In the genomic region with DNA sequence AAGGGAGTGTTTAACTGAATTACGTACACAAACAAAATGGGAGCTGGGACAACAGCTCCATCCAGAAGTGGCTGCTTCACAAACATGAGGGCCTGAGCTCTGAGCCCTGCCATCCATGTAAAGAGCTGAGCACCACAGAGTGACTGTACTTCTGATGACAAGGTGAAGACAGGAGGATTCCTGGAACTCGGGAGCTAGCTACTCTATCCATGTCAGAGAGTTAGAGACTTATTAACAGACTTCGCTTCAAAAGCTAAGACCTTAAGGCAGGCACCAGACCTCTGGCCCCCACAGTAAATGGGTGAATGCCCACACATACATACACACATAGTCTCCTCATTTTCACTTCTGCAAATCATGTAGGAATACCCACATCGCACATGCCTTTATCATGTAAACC, we compare ENCODE assay signal across 15 mouse cellular contexts. TPM values are rescaled to one million over a fixed set of nuclear protein-coding genes. Genes with fewer than 3 reads are reported as not detected.
A peak's percentile ranks its signal among the peaks of the same experiment; 100 is the strongest.
DNase-seq lines count a peak whose midpoint lies in the region; ATAC-seq and TF ChIP-seq lines count a peak whose summit lies in the region.
"Had no signal": no experiment of that assay in that cellular context is flagged by ENCODE, and none has a peak within 500 bp of the region (broad histone marks: within the 10 kb centered on the region; RNA-seq: fewer than 3 reads in every experiment).

No protein-coding gene starts in this region.

- ATAC-seq in intestine, embryonic 15.5 days: peak; percentile 23
- ATAC-seq: lung, postnatal 0 days had no signal

- TF ChIP-seq RAD21 in MEL (IDR thresholded peaks at IDR 0.05; ENCODE audit: low read depth, low read length): no peak

- peak overlapping the region; percentile 1; the same call in 1 of the 2 replicates for H3K9ac ChIP-seq in MEL (ENCODE audit: control insufficient read depth, low read depth, low read length, poor library complexity, severe bottlenecking)
- no peak overlapping the region for H3K9ac ChIP-seq in intestine, embryonic 15.5 days
- H3K9ac ChIP-seq: limb, embryonic 15.5 days; midbrain, embryonic 12.5 days; neural tube, embryonic 13.5 days; stomach, embryonic 15.5 days had no signal

- H3K27ac ChIP-seq in kidney, adult 2 months (ENCODE audit: insufficient read depth, low read depth, low read length): peak overlapping the region; percentile 9; the same call in 1 of the 2 replicates
- peak overlapping the region; percentile 95 for H3K27ac ChIP-seq in MEL (ENCODE audit: control insufficient read depth, low read depth, low read length)
- peak overlapping the region; percentile 81 for H3K27ac ChIP-seq in intestine, embryonic 15.5 days
- H3K27ac ChIP-seq: left cerebral cortex, adult 2 months; limb, embryonic 15.5 days; midbrain, embryonic 12.5 days; neural tube, embryonic 13.5 days had no signal

- 60% methylated on average over 4 of the region's 4 CpGs for WGBS in kidney, adult 2 months
- WGBS in intestine, embryonic 15.5 days: 71% methylated on average over 4 of the region's 4 CpGs
- WGBS in lung, adult 2 months: 84% methylated on average over 4 of the region's 4 CpGs

- no peaks in the 10 kb centered on the region for H3K36me3 ChIP-seq in kidney, adult 2 months (ENCODE audit: control insufficient read depth, insufficient read depth, low read length)
- H3K36me3 ChIP-seq in MEL (ENCODE audit: control insufficient read depth in 1 of 2, insufficient read depth in 2 of 2, low read length in 2 of 2): peaks cover 5 to 57% of the 10 kb centered on the region in 2 experiments
- H3K36me3 ChIP-seq in intestine, embryonic 15.5 days: no peaks in the 10 kb centered on the region
- H3K36me3 ChIP-seq in splenic B cell, adult 2 months (ENCODE audit: control insufficient read depth, insufficient read depth, low read length, poor library complexity, severe bottlenecking): no peaks in the 10 kb centered on the region; the same call in 1 of the 2 replicates
- H3K36me3 ChIP-seq: limb, embryonic 15.5 days; midbrain, embryonic 12.5 days; neural tube, embryonic 13.5 days; stomach, embryonic 15.5 days had no signal

- TF ChIP-seq POLR2A in kidney, adult 2 months (IDR thresholded peaks at IDR 0.05; ENCODE audit: low read depth, low read length): no peak
- no peak; a peak in 1 of 4 replicates for TF ChIP-seq POLR2A in MEL (IDR thresholded peaks at IDR 0.05; ENCODE audit: control insufficient read depth in 1 of 2, insufficient read depth in 1 of 2, low read depth in 1 of 2, low read length in 2 of 2, poor library complexity in 1 of 2)
- no peak for TF ChIP-seq POLR2A in lung, adult 2 months (IDR thresholded peaks at IDR 0.05; ENCODE audit: borderline replicate concordance, extremely low read depth, low read depth, low read length)

- no peak for TF ChIP-seq CTCF in kidney, adult 2 months (conservative IDR thresholded peaks at IDR 0.05; ENCODE audit: insufficient read depth, insufficient read length, low read depth, low read length)
- TF ChIP-seq CTCF in MEL (IDR thresholded peaks at IDR 0.05 in 2 of 3, conservative IDR thresholded peaks at IDR 0.05 in 1 of 3; ENCODE audit: control insufficient read depth in 1 of 3, insufficient read depth in 1 of 3, low read depth in 2 of 3, low read length in 3 of 3, poor library complexity in 1 of 3, severe bottlenecking in 1 of 3): no peak
- TF ChIP-seq CTCF in lung, adult 2 months (IDR thresholded peaks at IDR 0.05; ENCODE audit: insufficient read depth, low read length): no peak

- peaks cover 9% of the 10 kb centered on the region for H3K79me2 ChIP-seq in MEL (ENCODE audit: control insufficient read depth, insufficient read depth, low read length, poor library complexity)

- no peak for TF ChIP-seq EP300 in MEL (IDR thresholded peaks at IDR 0.05; ENCODE audit: low read depth in 1 of 2, low read length in 2 of 2)

- H3K4me1 ChIP-seq in kidney, adult 2 months (ENCODE audit: control insufficient read depth, insufficient read depth, low read length): peaks cover 14% of the 10 kb centered on the region
- peaks cover 36 to 55% of the 10 kb centered on the region in 2 experiments for H3K4me1 ChIP-seq in MEL (ENCODE audit: control insufficient read depth in 1 of 2, insufficient read depth in 2 of 2, low read length in 2 of 2)
- peaks cover 11% of the 10 kb centered on the region for H3K4me1 ChIP-seq in intestine, embryonic 15.5 days (replicated peaks)
- H3K4me1 ChIP-seq in lung, adult 2 months (ENCODE audit: control insufficient read depth, insufficient read depth, low read length): peaks cover 12% of the 10 kb centered on the region

- 0 out of 2 replicates have a peak overlapping the region, but pooled peaks have one; percentile 3 for H3K4me2 ChIP-seq in intestine, embryonic 15.5 days (replicated peaks)
- H3K4me2 ChIP-seq: limb, embryonic 15.5 days; midbrain, embryonic 12.5 days; neural tube, embryonic 13.5 days; stomach, embryonic 15.5 days had no signal

- no peak overlapping the region for H3K4me3 ChIP-seq in kidney, adult 2 months (ENCODE audit: insufficient read depth, low read depth, low read length)
- no peak overlapping the region for H3K4me3 ChIP-seq in MEL (ENCODE audit: control insufficient read depth in 1 of 2, insufficient read depth in 1 of 2, low read depth in 2 of 2, low read length in 2 of 2)
- no peak overlapping the region for H3K4me3 ChIP-seq in intestine, embryonic 15.5 days (replicated peaks)
- H3K4me3 ChIP-seq in lung, adult 2 months (replicated peaks; ENCODE audit: extremely low read depth, low read depth, low read length): no peak overlapping the region
- H3K4me3 ChIP-seq: erythroblast, embryonic 14.5 days; left cerebral cortex, adult 2 months; limb, embryonic 15.5 days; midbrain, embryonic 12.5 days; neural tube, embryonic 13.5 days; stomach, embryonic 15.5 days had no signal

- H3K27me3 ChIP-seq in kidney, adult 2 months (replicated peaks; ENCODE audit: control insufficient read depth, insufficient read depth, low read length): no peaks in the 10 kb centered on the region
- H3K27me3 ChIP-seq in MEL (ENCODE audit: control insufficient read depth in 1 of 2, insufficient read depth in 2 of 2, low read length in 2 of 2): no peaks in the 10 kb centered on the region
- H3K27me3 ChIP-seq in intestine, embryonic 15.5 days (replicated peaks): no peaks in the 10 kb centered on the region
- H3K27me3 ChIP-seq in splenic B cell, adult 2 months (ENCODE audit: control insufficient read depth, insufficient read depth, low read length, poor library complexity, severe bottlenecking): no peaks in the 10 kb centered on the region
- H3K27me3 ChIP-seq: limb, embryonic 15.5 days; midbrain, embryonic 12.5 days; neural tube, embryonic 13.5 days; stomach, embryonic 15.5 days had no signal

- peak; percentile 60 for DNase-seq in kidney, adult 2 months
- DNase-seq in kidney, adult 18-20 months: no peak
- no peak for DNase-seq in MEL (ENCODE audit: low read depth, low spot score)
- DNase-seq in splenic B cell, adult 2 months (ENCODE audit: low read depth, low spot score): peak; percentile 60
- DNase-seq in lung, adult 2 months: no peak
- DNase-seq in T-cell, adult 2 months (ENCODE audit: low spot score): no peak
- DNase-seq: right cerebral cortex, adult 18-20 months had no signal

- no peaks in the 10 kb centered on the region for H3K9me3 ChIP-seq in MEL (replicated peaks; ENCODE audit: insufficient read depth, low read length)
- H3K9me3 ChIP-seq in intestine, embryonic 15.5 days: no peaks in the 10 kb centered on the region
- H3K9me3 ChIP-seq: limb, embryonic 15.5 days; midbrain, embryonic 12.5 days; neural tube, embryonic 13.5 days; stomach, embryonic 15.5 days had no signal

TF ChIP-seq in MEL, 35 proteins besides CTCF, POLR2A, EP300 and RAD21:
- TF ChIP-seq KAT2A (conservative IDR thresholded peaks at IDR 0.05; ENCODE audit: low read depth, low read length) (no peak), ZKSCAN1 (IDR thresholded peaks at IDR 0.05; ENCODE audit: low read depth, low read length) (no peak), HCFC1 (IDR thresholded peaks at IDR 0.05; ENCODE audit: low read depth, low read length) (no peak), GATA1 (IDR thresholded peaks at IDR 0.05; ENCODE audit: low read depth, low read length) (no peak), MAX (IDR thresholded peaks at IDR 0.05; ENCODE audit: low read length) (no peak), MXI1 (IDR thresholded peaks at IDR 0.05; ENCODE audit: low read depth, low read length) (no peak), MYB (IDR thresholded peaks at IDR 0.05; ENCODE audit: low read depth, low read length) (no peak), TBP (IDR thresholded peaks at IDR 0.05; ENCODE audit: low read depth, low read length) (no peak), CHD1 (IDR thresholded peaks at IDR 0.05; ENCODE audit: low read depth, low read length) (no peak), USF1 (IDR thresholded peaks at IDR 0.05; ENCODE audit: low read depth, low read length) (no peak), SMC3 (IDR thresholded peaks at IDR 0.05; ENCODE audit: low read depth, low read length) (no peak), BHLHE40 (IDR thresholded peaks at IDR 0.05; ENCODE audit: borderline replicate concordance, low read depth, low read length) (no peak), POLR2AphosphoS5 (IDR thresholded peaks at IDR 0.05; ENCODE audit: borderline replicate concordance, low read depth, low read length) (no peak), ZC3H11A (IDR thresholded peaks at IDR 0.05; ENCODE audit: low read depth, low read length) (no peak)

RNA-seq across cellular contexts. Expression of a gene that starts 11.6 kb away (rescaled TPM):
- 69.4 and 74.6 TPM in 2 replicates for polyA plus RNA-seq in kidney, adult 2 months (2012; rRNA removed)
- 53.3 and 103 TPM in 2 replicates for total RNA-seq in MEL (2012; rRNA removed)
- 100 to 1,000 TPM in 1 of 2 experiments, not detected in 1; 175 TPM for polyA plus RNA-seq in MEL (2012; ENCODE audit: insufficient read depth in 1 of 2, insufficient read length in 2 of 2, low read depth in 1 of 2, low replicate concordance in 2 of 2, missing spikeins in 1 of 2)
- 98.5 and 102 TPM in 2 replicates for polyA plus RNA-seq in intestine, embryonic 15.5 days (2015; fragmentation: Nextera tagmentation; extraction: Ambion mirVana)
- polyA plus RNA-seq in lung, adult 2 months (2012; rRNA removed): 60.3 and 79.6 TPM in 2 replicates

Comparison
In these comparisons a context has a peak if more than half of its experiments do, and no peak if none do; other contexts are left out.
1. DNase-seq: peak in kidney, adult 2 months (single experiment) and splenic B cell, adult 2 months (single experiment); none in kidney, adult 18-20 months (single experiment), MEL (single experiment), lung, adult 2 months (single experiment) and T-cell, adult 2 months (single experiment).
2. H3K27ac ChIP-seq: peak in every context shown above with its lines; median percentile 95 in MEL; 81 in intestine, embryonic 15.5 days; 9 in kidney, adult 2 months.